Mouse (Mus musculus) heart, postnatal 4 days (tissue): ENCODE data around the gene Erc2. TPM values are rescaled to one million over a fixed set of nuclear protein-coding genes. Genes with fewer than 3 reads are reported as not detected.
A peak's percentile ranks its signal among the peaks of the same experiment; 100 is the strongest.

ENCODE experiments used
- DNase-seq: peaks from one replicate; pipeline ENCODE4 v3.0.0; 2021
- total RNA-seq, 2 experiments: library from RNA; stranded (reverse); gene quantifications; 2 replicates each; pipeline ENCODE4 v1.2.3; 2021

The Erc2 gene
- total RNA-seq, 2 experiments from 2014 or later: 3.8 to 4.0 TPM

- DNase-seq: no peak
These were observed 447.6 kb downstream of the Erc2 start for GRCm38 (mm10) chr14:28069826-28070225.

- no peak for DNase-seq
These were observed 450.3 kb downstream of the Erc2 start for GRCm38 (mm10) chr14:28072561-28072960.

GRCm38 (mm10) chr14:28089636-28090443 is 467.6 kb downstream of the Erc2 start:
- DNase-seq: peak; percentile 21

GRCm38 (mm10) chr14:28091367-28091766 is 469.1 kb downstream of the Erc2 start:
- no peak for DNase-seq

GRCm38 (mm10) chr14:28093214-28093613 is 471.0 kb downstream of the Erc2 start:
- DNase-seq: peak; percentile 4

- DNase-seq: no peak
These were observed 471.7 kb downstream of the Erc2 start for GRCm38 (mm10) chr14:28093913-28094312.

- DNase-seq: no peak
These were observed 476.9 kb downstream of the Erc2 start for GRCm38 (mm10) chr14:28099084-28099483.

GRCm38 (mm10) chr14:28113121-28113520 is 490.9 kb downstream of the Erc2 start:
- DNase-seq: no peak

- DNase-seq: no peak
These were observed 498.6 kb downstream of the Erc2 start for GRCm38 (mm10) chr14:28120851-28121250.

GRCm38 (mm10) chr14:28126842-28127241 is 504.6 kb downstream of the Erc2 start:
- peak; percentile 4 for DNase-seq

- no peak for DNase-seq
These were observed 506.8 kb downstream of the Erc2 start for GRCm38 (mm10) chr14:28128999-28129398.

GRCm38 (mm10) chr14:28143998-28144397 is 521.8 kb downstream of the Erc2 start:
- no peak for DNase-seq

GRCm38 (mm10) chr14:28147201-28147600 is 525.0 kb downstream of the Erc2 start:
- no peak for DNase-seq

GRCm38 (mm10) chr14:28150942-28151341 is 528.7 kb downstream of the Erc2 start:
- DNase-seq: no peak

- peak; percentile 29 for DNase-seq
These were observed 533.5 kb downstream of the Erc2 start for GRCm38 (mm10) chr14:28155706-28156105.

- no peak for DNase-seq
These were observed 538.6 kb downstream of the Erc2 start for GRCm38 (mm10) chr14:28160852-28161251.

- DNase-seq: no peak
These were observed 542.6 kb downstream of the Erc2 start for GRCm38 (mm10) chr14:28164642-28165408.

GRCm38 (mm10) chr14:28165621-28166211 is 543.5 kb downstream of the Erc2 start:
- no peak for DNase-seq

GRCm38 (mm10) chr14:28170711-28171110 is 548.5 kb downstream of the Erc2 start:
- no peak for DNase-seq

- no peak for DNase-seq
These were observed 549.1 kb downstream of the Erc2 start for GRCm38 (mm10) chr14:28171364-28171763.

GRCm38 (mm10) chr14:28173736-28174135 is 551.5 kb downstream of the Erc2 start:
- no peak for DNase-seq

- DNase-seq: no peak
These were observed 559.0 kb downstream of the Erc2 start for GRCm38 (mm10) chr14:28181070-28181825.
